Mouse (Mus musculus) skeletal muscle tissue, adult 2 months (tissue): ENCODE results near the gene Gcsam.
A peak's percentile ranks its signal among the peaks of the same experiment; 100 is the strongest.

ENCODE experiments used
- DNase-seq: peaks from one replicate; pipeline ENCODE4 v3.0.0-alpha.2; 2012; ENCODE audit warnings: low read depth, low spot score

The Gcsam gene

DNA sequence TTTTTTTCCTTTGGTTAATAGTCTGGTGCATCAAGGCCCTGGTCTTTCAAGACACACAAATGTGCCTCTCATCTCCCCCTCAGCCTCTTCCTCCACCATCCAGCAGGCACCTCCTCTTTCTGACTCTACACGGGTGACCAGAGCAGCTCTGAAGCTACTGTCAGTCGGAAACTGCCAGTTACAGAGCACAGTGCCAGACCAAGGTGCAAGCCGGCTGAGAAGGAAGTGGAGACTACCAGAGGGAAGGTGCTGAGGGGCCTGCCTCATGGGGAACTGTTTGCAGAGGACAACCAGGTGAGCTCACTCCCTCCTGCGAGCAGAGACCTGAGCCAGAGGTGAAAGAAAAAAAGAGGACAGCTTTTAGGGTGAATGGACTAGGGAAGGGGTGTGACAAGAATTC, at the start of gene Gcsam:
Gcsam (plus strand) TSS at position 114 of the 400 bp plus-strand sequence.
- no peak for DNase-seq

GRCm38 (mm10) chr16:45561747-45562146, 48.4 kb upstream of the Gcsam start:
- DNase-seq: no peak

- DNase-seq: no peak
These were observed 37.9 kb upstream of the Gcsam start for GRCm38 (mm10) chr16:45572307-45572706.

DNA sequence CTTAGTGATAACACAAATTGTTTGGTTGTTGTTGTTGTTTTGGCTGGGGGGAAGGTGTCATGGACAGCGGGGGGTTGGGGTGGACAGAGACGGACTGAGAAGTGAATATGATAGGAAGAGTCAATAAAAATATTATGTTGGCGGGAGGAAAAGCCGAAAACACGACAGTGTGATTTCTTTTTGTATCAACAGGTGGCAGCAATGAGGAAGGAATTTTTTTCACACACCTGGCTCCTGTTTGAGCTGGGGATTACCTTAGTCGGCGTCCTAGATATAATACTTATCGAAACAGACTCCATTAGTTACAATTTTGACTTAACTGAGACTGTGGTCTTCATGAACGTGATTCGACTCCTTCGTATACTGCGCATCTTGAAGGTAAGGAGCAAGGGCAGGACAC, 30.3 kb upstream of the Gcsam start:
- DNase-seq: no peak

- DNase-seq: no peak
These were observed 27.7 kb upstream of the Gcsam start for GRCm38 (mm10) chr16:45582512-45582911.

DNA sequence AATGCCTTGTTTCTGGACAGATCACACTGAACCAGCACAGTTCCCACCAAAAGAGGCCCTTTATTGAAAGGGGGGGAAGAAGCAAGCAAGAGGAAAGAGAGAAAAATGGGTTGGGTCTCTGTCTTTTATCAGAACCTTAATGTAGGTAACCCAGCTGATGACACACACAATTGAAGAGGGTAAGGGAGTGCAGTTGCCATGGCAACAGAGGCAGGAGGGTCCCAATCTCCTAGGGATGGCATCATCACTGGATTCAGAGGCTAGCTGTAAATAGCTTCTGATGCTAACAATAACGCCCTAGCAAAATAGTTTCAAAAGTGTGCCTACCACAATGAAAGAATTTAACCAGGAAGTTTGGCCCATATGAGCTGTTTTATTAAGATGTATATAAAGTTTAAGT, 16.5 kb upstream of the Gcsam start:
- DNase-seq: no peak

- DNase-seq: no peak
These were observed 14.7 kb upstream of the Gcsam start for GRCm38 (mm10) chr16:45595494-45595893.

DNA sequence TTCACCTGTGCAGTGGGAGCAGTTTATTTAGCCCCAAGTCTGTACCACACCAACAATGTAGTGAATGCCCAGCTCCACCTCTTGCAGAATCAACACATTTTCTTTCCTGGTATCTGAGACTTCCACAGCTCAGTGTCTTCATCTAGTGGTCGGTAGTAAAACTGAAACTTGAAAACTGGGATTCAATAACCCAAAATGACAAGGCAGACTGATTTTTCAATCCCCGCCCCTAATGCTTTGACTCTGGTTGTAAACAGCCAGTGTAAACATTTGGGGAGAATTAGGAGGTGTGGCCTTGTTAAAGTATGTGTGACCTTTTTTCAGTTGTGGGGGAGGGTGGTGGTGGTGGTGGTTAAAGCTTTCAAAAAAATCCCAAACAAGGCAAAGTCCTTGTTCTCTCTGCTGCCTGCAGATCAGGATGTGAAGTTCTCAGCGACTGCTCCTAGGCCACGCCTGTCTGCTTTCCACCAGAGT, 1.7 kb upstream of the Gcsam start:
- DNase-seq: peak; percentile 3

- DNase-seq: no peak
These were observed 880 bp upstream of the Gcsam start for GRCm38 (mm10) chr16:45609300-45609699.

DNA sequence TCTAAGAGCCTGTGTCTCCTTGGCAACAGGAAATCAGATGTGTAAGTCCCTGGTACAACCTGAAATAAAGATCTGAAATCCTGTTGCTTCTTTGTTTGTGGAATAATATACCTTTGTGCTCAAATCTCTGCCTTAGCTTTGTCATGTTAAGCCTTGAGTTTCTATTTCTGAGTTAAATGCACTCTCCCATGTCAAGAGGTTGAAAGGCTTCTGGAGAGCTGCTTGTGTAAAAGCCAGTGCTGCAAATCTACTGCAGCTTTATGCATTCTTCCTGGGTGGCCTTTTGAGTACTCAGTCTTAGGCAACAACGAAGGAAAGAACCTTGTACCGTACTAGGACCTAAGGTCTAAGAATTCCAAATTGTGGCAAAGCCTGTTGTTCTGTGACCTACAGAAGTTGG, 3.1 kb downstream of the Gcsam start:
- DNase-seq: no peak

DNA sequence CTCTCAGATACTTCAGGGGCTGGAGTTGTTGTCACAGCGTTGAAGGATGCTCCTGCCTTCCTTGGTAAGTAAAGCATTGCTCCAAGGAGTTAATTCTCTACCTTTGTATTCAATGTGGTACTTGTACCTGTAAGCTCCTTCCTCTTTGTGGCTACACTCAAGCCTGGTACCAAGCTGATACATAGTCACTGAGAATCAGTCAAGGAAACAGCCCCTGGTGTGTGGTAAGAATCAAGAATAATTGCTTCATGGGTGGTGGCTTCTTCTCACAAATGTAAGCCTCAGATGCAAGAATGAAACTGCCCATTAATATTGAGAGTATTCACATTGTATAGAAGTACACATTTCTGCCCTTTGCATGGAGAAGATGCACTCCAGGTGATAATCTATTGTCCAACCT, 5.8 kb downstream of the Gcsam start:
- no peak for DNase-seq

GRCm38 (mm10) chr16:45619751-45620375, 9.7 kb downstream of the Gcsam start:
- no peak for DNase-seq

- DNase-seq: no peak
These were observed 13.1 kb downstream of the Gcsam start for GRCm38 (mm10) chr16:45623230-45623629.

DNA sequence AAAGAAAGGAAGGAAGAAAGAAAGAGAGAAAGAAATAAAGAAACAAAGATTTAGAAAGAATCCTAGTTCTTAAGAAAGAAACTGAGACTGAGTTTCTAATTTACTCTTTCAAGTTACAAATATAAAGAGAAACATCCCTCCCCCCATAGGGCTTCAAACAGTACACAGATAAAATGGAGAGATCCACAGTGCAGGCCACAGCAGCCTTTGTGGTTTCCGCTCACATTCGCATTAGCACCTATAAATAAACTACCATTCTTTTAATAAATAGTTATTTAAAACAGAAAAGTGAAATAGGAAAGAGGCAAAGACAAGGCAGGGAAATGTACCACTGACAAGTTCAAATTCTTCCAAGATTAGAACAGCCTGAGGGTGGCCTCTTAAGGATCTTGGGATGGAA, 14.6 kb downstream of the Gcsam start:
- DNase-seq: no peak

- no peak for DNase-seq
These were observed 15.2 kb downstream of the Gcsam start for GRCm38 (mm10) chr16:45625342-45625741.

DNA sequence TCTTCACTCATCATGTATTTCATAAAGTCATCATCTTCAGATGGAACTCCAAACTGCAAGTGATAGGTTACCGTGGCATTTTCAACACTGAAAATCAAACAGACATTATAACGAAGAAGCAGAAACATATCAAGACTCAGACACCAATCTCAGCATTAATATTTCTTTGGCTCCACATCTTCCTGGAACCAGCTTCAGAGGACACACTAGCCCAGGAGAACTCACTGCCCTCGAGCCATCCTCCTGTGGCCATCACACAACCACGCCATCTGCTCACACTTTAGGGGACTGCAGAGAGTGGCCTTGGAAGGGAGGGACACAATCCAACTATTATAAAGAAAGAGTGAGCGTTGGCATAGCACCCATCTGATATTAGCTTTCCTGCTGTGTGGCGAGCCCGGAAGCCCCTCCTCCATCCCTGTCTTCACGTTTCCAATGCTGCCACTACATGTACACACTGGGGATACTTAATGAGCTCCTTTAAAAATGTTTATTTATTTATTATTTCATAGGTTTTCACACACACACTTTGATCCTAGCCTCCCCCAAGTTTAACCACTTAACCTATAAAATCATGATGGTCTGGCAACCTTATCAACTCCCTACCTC, 19.4 kb downstream of the Gcsam start:
- DNase-seq: no peak

DNA sequence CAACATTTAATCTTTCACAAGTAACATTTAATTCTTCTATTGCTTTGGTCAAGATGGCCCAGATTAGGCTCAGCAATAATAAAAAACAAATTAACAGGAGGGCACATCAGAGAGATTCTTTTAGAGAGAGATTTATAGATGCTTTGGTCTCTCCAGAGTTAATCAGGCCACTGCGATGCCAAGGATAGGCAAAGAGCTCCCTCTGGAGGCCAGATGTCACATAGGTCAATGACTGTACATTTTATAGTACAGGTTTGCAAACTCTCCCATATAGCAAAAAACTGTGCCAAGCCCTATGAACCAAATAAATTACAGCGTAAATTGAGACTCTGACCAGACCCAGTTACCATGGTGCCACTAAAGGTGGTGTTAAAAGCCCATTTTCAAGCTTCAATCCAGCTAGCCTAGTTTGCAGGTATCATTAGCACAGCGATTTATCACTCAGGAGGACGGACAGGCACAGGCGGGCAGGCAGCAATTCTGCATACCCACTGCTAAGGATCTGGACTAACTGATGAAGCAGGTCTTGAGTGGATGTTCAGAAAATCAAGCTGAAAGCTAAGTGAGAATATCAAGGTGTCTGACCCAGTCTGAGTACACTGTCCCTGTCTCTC, 20.3 kb downstream of the Gcsam start:
- DNase-seq: peak; percentile 19

DNA sequence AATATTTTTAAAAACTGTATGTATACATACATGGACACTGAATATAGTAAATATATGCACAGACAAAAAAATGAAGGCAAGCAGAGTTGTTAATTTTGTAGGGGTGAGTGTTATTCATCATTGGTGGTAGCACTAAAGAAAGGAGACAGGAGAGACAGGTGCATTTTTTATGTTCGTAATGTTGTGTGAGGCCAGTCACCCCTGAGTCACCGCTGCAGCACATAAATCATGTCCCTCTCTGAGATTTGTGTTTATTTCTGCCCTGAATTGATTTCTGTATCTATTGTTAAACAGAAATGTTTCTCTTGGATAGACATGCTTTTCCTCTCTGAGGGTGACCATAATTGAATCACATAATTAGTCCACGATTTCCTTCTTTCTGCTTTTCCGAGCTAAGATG, 22.2 kb downstream of the Gcsam start:
- no peak for DNase-seq

DNA sequence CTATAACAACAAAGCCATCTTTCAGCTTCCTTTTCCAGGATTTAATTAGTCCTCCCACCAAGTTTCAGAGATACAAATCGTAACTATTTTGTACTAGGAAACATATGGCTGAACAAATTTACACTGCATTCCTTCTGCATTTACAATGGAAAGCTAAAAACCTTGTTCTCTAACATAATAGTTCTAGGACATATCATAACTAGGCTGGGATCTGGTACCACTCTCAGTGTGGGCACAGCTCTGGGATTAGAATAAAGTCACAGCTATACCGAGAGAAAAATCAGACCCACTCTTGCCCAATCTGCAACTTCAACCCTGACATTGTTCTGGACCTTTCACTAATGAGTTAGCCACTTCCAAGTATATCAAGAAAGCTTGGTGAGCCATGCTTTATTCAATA, 25.6 kb downstream of the Gcsam start:
- no peak for DNase-seq

DNA sequence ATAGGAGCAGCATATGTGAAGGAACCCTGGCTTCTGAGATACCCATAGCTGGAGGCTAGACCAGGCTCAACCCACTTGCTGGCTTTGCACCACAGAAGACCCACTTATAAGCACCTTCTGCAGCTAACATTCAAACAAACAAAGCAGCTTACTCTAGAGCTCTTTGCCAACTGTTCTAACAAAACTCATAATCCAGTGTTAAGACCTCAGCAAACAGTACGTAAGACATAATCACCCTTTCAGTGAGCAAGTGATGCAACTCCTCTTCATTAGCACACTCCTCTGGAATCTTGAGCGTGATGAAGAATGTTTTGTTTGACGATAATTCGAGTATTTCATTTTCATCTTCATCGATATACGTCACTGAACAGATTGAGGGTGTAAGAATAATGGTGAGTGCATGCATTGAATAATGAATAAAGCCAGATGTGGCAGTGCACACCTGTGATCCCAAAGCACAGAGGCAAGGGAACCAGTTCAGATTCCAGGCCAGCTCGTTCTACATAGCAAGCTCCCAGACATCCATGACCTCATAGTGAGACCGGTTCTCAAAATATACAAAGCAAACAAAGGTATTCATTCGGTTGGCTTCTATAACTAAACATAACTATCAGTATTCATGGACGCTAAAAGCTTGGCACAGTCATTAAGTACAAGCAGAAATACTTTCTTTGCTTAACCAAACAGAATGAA, 30.0 kb downstream of the Gcsam start:
- DNase-seq: no peak

DNA sequence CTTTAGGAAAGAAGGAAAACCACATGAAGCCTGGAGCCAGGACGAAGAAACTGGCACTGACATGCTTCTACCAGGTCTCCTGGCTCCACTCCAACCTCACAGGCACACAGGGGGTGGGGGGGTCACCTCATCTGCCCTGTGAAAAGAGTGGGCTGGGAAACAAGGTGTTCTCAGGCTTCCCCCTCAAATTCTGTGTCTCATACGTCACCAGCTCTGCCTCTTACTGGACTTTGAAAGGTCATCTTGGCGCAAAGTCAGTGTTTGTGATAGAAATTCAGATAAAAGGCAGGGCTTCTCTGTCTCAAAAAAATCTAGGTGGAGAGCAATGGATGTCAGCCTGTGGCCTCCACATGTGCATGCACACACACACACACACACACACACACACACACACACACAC, 31.1 kb downstream of the Gcsam start:
- no peak for DNase-seq

GRCm38 (mm10) chr16:45643944-45644343, 33.8 kb downstream of the Gcsam start:
- DNase-seq: no peak

DNA sequence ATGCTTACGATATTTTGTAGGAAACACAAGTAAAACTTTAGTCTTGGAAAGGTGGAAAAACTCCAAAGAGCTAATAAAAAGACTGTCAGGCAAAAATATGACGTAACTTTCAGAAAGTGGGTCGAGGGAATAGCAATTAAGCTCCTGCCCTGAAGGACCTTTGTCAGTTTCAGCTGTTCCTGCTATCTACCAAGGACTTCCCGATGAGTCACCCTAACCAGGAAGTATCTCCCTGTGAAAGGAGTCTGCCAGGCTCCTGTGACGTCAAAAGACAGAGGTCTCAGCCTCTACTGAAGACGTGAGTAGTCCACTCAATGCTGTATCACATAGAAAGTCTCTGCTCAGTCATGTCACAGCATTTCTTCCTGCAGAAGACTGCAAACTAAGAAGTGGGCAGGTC, 34.2 kb downstream of the Gcsam start:
- DNase-seq: no peak
